Mouse (Mus musculus) embryonic facial prominence, embryonic 14.5 days (tissue): Measurements from ENCODE around the gene Carns1. TPM values are rescaled to one million over a fixed set of nuclear protein-coding genes. Genes with fewer than 3 reads are reported as not detected.

Experiments
- ATAC-seq: fragments of 200-750 bp; cut with Nextera tagmentation; 2 replicates; pipeline ENCODE4 v1.8.0; 2017; ENCODE audit warnings: low read depth, moderate number of reproducible peaks, moderate TSS enrichment
- DNase-seq: peaks from one replicate; pipeline ENCODE4 v3.0.0-alpha.2; 2015; ENCODE audit warnings: low spot score
- H3K27ac ChIP-seq: fragments of 300-500 bp; sonication (generic); replicated peaks from 2 replicates; pipeline ENCODE4 v1.5.1; 2014; ENCODE audit warnings: low read depth, mild to moderate bottlenecking, low read length, moderate library complexity
- H3K27me3 ChIP-seq: fragments of 300-500 bp; sonication (generic); replicated peaks from 2 replicates; pipeline ENCODE4 v1.6.1; 2014; ENCODE audit warnings: low read length; ENCODE audit not compliant: control insufficient read depth, insufficient read depth
- H3K36me3 ChIP-seq: fragments of 300-500 bp; sonication (generic); 2 replicates; pipeline ENCODE4 v1.6.1; 2014; ENCODE audit warnings: low read length, mixed read lengths; ENCODE audit not compliant: control insufficient read depth, insufficient read depth
- H3K4me1 ChIP-seq: fragments of 300-500 bp; sonication (generic); 2 replicates; pipeline ENCODE4 v1.6.1; 2014; ENCODE audit warnings: antibody characterized with exemption, low read length; ENCODE audit not compliant: control insufficient read depth, insufficient read depth
- H3K4me2 ChIP-seq: fragments of 300-500 bp; sonication (generic); 2 replicates; pipeline ENCODE4 v1.6.1; 2014; ENCODE audit warnings: low read depth, mild to moderate bottlenecking, low read length, moderate library complexity, mixed read lengths
- H3K4me3 ChIP-seq: fragments of 300-500 bp; sonication (generic); 2 replicates; pipeline ENCODE4 v1.5.1; 2014; ENCODE audit warnings: low read depth, mild to moderate bottlenecking, low read length
- H3K9ac ChIP-seq: fragments of 300-500 bp; sonication (generic); 2 replicates; pipeline ENCODE4 v1.6.1; 2014; ENCODE audit warnings: low read depth, mild to moderate bottlenecking, low read length, moderate library complexity, mixed read lengths
- H3K9me3 ChIP-seq: fragments of 300-500 bp; sonication (generic); 2 replicates; pipeline ENCODE4 v1.6.1; 2016; ENCODE audit warnings: low read length; ENCODE audit not compliant: control insufficient read depth
- WGBS: fragments of 180-500 bp; shearing (Covaris S2); extraction: QIAGEN DNeasy Blood & Tissue Kit; methylation state at CpG from one replicate; pipeline ENCODE4 v1.1.7; 2014; 5-methylcytosine and 5-hydroxymethylcytosine counted together
- polyA plus RNA-seq: library from polyadenylated mRNA; unstranded; fragments of >200 nt; fragmentation: Nextera tagmentation; extraction: Ambion mirVana; gene quantifications from 2 replicates; pipeline ENCODE4 v1.2.1, GENCODE M21; 2014

Gene Carns1
- polyA plus RNA-seq, 1 experiment from 2014 or later, result 4.3 TPM

GRCm38 (mm10) chr19:4170723-4171392 is 4.4 kb downstream of the Carns1 start:
- Histone ChIP-seq H3K9me3 (no peaks in the 10 kb centered on the region), H3K36me3 (no peaks in the 10 kb centered on the region), H3K27me3 (no peaks in the 10 kb centered on the region), H3K4me3 (no peak overlapping the region), H3K4me1 (peaks cover 16% of the 10 kb centered on the region), H3K9ac (no peak overlapping the region), H3K4me2 (no peak overlapping the region), H3K27ac (no peak overlapping the region)
- WGBS, result 90% methylated on average over 9 of the region's 10 CpGs
- ATAC-seq (no peak), DNase-seq (no peak)

GRCm38 (mm10) chr19:4169810-4170209 is 5.5 kb downstream of the Carns1 start:
- H3K27me3 ChIP-seq, result no peaks in the 10 kb centered on the region
- peak; percentile 34 for ATAC-seq

GRCm38 (mm10) chr19:4169378-4169784 is 5.9 kb downstream of the Carns1 start:
- DNase-seq, result peak; percentile 99
- peak overlapping the region; percentile 55 for H3K4me3 ChIP-seq
- ATAC-seq, result peak; percentile 96
- H3K4me2 ChIP-seq, result peak overlapping the region; percentile 96
- WGBS, result under 1% methylated on average over 41 of the region's 43 CpGs
- no peaks in the 10 kb centered on the region for H3K9me3 ChIP-seq
- no peaks in the 10 kb centered on the region for H3K27me3 ChIP-seq
- H3K4me1 ChIP-seq, result peaks cover 11% of the 10 kb centered on the region
- H3K27ac ChIP-seq, result peak overlapping the region; percentile 90
- no peaks in the 10 kb centered on the region for H3K36me3 ChIP-seq
- H3K9ac ChIP-seq, result peak overlapping the region; percentile 87

More at GRCm38 (mm10) chr19:4169810-4170209, 5.5 kb downstream of the Carns1 start:
- H3K4me2 ChIP-seq, result peak overlapping the region; percentile 96
- WGBS, result 7% methylated on average over 18 of the region's 27 CpGs
- peak overlapping the region; percentile 90 for H3K27ac ChIP-seq
- H3K4me3 ChIP-seq, result peak overlapping the region; percentile 55
- peaks cover 11% of the 10 kb centered on the region for H3K4me1 ChIP-seq
- peak overlapping the region; percentile 87 for H3K9ac ChIP-seq
- no peaks in the 10 kb centered on the region for H3K9me3 ChIP-seq
- no peaks in the 10 kb centered on the region for H3K36me3 ChIP-seq
- no peak for DNase-seq

- ATAC-seq, result no peak
- H3K4me3 ChIP-seq, result no peak overlapping the region
- no peaks in the 10 kb centered on the region for H3K27me3 ChIP-seq
- H3K4me2 ChIP-seq, result no peak overlapping the region
- H3K36me3 ChIP-seq, result peaks cover under 1% of the 10 kb centered on the region; the same call in 1 of the 2 replicates
- DNase-seq, result no peak
- H3K4me1 ChIP-seq, result peaks cover 20% of the 10 kb centered on the region
- H3K9ac ChIP-seq, result no peak overlapping the region
- H3K27ac ChIP-seq, result no peak overlapping the region
- no peaks in the 10 kb centered on the region for H3K9me3 ChIP-seq
- 78% methylated on average over 8 of the region's 9 CpGs for WGBS
Measured at GRCm38 (mm10) chr19:4166678-4167476, 8.4 kb downstream of the Carns1 start.

- no peaks in the 10 kb centered on the region for H3K27me3 ChIP-seq
- H3K9me3 ChIP-seq, result no peaks in the 10 kb centered on the region
- no peak overlapping the region for H3K27ac ChIP-seq
- H3K4me2 ChIP-seq, result no peak overlapping the region
- H3K9ac ChIP-seq, result no peak overlapping the region
- ATAC-seq (no peak), DNase-seq (no peak)
- 72% methylated on average over 2 of the region's 2 CpGs for WGBS
- peaks cover 19% of the 10 kb centered on the region for H3K36me3 ChIP-seq
- peaks cover 11% of the 10 kb centered on the region for H3K4me1 ChIP-seq
- H3K4me3 ChIP-seq, result no peak overlapping the region
Measured at GRCm38 (mm10) chr19:4164721-4165120, 10.6 kb downstream of the Carns1 start.

GRCm38 (mm10) chr19:4164100-4164499 is 11.2 kb downstream of the Carns1 start:
- Histone ChIP-seq H3K9me3 (no peaks in the 10 kb centered on the region), H3K4me3 (no peak overlapping the region), H3K4me2 (0 out of 2 replicates have a peak overlapping the region, but pooled peaks have one; percentile 95), H3K9ac (no peak overlapping the region), H3K27me3 (no peaks in the 10 kb centered on the region), H3K4me1 (peaks cover 10% of the 10 kb centered on the region; the same call in 1 of the 2 replicates), H3K36me3 (peaks cover 25% of the 10 kb centered on the region), H3K27ac (no peak overlapping the region)
- ATAC-seq (no peak), DNase-seq (no peak)
- 80% methylated on average over 3 of the region's 3 CpGs for WGBS

GRCm38 (mm10) chr19:4163543-4163887 is 11.8 kb downstream of the Carns1 start:
- H3K27me3 ChIP-seq, result no peaks in the 10 kb centered on the region
- peak overlapping the region; percentile 67 for H3K27ac ChIP-seq
- peaks cover 10% of the 10 kb centered on the region; the same call in 1 of the 2 replicates for H3K4me1 ChIP-seq
- H3K9ac ChIP-seq, result peak overlapping the region; percentile 89
- ATAC-seq (no peak), DNase-seq (no peak)
- H3K4me3 ChIP-seq, result peak overlapping the region; percentile 82
- H3K36me3 ChIP-seq, result peaks cover 31% of the 10 kb centered on the region
- H3K9me3 ChIP-seq, result no peaks in the 10 kb centered on the region
- 33% methylated on average over 4 of the region's 4 CpGs for WGBS
- peak overlapping the region; percentile 95 for H3K4me2 ChIP-seq

- Histone ChIP-seq H3K9ac (peak within 1 kb of the TSS; percentile 89), H3K4me1 (peaks cover 10% of the 10 kb centered on the region; the same call in 1 of the 2 replicates), H3K4me2 (peak within 1 kb of the TSS; percentile 95), H3K27me3 (no peaks in the 10 kb centered on the region), H3K9me3 (no peaks in the 10 kb centered on the region), H3K36me3 (peaks cover 37% of the 10 kb centered on the region), H3K4me3 (peak within 1 kb of the TSS; percentile 82), H3K27ac (peak within 1 kb of the TSS; percentile 67)
- WGBS, result 11% methylated on average over 24 of the region's 42 CpGs
- DNase-seq, result peak; percentile 99
- ATAC-seq, result peak; percentile 92
Measured at GRCm38 (mm10) chr19:4162646-4163542, 12.4 kb downstream of the Carns1 start, which contains the start of gene Rps6kb2. Rps6kb2 (minus strand) TSS chr19:4163354.
